Mouse (Mus musculus) liver, postnatal 0 days (tissue): ENCODE data around the gene Ifna9.

Source experiments
- CTCF ChIP-seq: sonication (generic); IDR thresholded peaks from 2 replicates; pipeline ENCODE4 v1.5.1; 2016; ENCODE audit warnings: antibody characterized with exemption, low read depth
- EP300 ChIP-seq: IDR thresholded peaks from 2 replicates; pipeline ENCODE4 v1.6.1; 2016; ENCODE audit warnings: antibody characterized with exemption, low read depth, mild to moderate bottlenecking

DNA sequence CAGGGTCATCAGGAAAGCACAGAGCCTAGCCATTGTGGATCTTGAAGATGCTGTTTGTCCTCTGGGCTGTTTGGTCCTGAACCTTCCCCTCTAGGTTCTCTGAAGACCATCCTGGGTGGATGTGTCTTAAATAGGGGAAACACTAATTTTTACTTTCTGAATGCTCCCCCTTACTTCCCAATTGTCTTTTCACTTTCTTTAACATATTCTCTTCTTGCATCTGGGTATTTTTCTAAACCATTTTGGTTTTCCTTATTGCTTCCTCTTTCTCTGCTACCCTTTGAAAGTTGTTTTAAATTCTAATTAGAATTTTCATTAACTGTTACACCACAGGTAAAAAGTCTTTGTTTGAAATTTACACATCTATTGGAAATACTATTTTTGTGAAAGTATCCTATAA lies 11.1 kb upstream of the Ifna9 start, which contains the start of gene Ifna12:
- no peak for TF ChIP-seq CTCF
- TF ChIP-seq EP300 = no peak
